Mouse (Mus musculus) retina, postnatal 1 day (tissue): ENCODE data around the gene Ccdc15.

Source experiments
- DNase-seq: peaks from one replicate; pipeline ENCODE4 v3.0.0-alpha.2; 2012

The Ccdc15 gene

DNA sequence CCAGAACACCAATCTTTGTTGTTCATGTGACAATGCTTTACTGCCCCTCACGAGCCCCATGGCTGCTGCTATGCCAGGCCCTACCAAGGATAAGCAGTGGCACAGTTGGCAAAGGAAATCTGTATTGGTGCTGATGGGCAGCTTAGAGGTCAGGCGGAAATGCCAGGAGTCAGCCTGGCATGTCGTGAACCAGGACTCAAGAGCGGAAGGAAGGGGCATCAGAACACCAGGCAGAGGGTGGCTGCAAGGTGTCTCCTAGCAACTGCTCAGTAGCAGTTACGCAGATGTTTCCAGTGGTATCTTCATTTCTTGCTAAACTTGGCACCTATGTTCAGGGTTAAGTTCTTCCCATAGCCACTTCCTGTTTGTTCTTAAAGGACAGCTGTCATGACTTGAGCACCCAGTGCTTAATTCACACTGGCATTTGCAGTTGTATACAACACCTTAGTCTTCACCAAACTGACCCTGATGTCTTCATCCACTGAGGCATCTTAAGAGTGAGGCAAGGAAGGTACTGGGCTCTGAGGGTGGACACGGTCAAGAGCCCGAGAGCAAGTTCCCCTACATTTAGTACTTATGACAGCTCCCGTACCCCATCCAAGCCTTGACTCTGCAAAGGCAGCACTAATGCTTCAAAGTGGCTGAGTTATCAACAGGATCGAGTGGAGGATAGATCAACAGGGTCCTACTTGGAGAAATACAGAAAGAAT lies 117.6 kb downstream of the Ccdc15 start:
- no peak for DNase-seq

DNA sequence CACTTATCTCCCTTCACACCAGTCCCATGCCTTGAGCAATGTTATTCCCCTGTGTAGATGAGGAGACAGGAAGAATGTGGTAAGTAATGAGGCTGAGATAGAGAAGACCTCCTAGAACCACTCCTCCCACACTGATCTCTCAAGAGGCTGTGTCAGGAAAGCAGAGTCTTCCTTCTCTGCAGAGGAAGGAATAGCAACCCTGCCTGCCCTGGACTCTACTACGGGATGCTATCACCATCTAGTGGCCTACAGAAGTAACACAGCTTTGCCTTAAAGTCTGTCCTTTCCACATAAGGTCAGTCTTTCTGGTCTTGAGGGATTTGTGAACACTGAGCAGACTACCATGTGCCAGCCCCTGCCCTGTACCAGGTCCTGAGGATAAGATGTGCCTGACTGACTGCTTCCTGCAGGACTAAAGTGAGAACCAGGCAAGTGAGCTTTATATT lies 118.3 kb downstream of the Ccdc15 start:
- peak; percentile 81 for DNase-seq
